Mouse (Mus musculus): ENCODE results near the gene Auh.

- no peak for TF ChIP-seq CTCF (IDR thresholded peaks at IDR 0.05; ENCODE audit: extremely low read depth, insufficient read length, insufficient replicate concordance, low read depth, low read length)
- no peak for TF ChIP-seq POLR2A (IDR thresholded peaks at IDR 0.05; ENCODE audit: low read depth, low read length)
Measured at GRCm38 (mm10) chr13:52878823-52879222, 50.7 kb downstream of the Auh start.

Data from small intestine, adult 2 months (tissue).